Mouse (Mus musculus) urinary bladder, adult 18-20 months (tissue): ENCODE data around the gene Gng13.
A peak's percentile ranks its signal among the peaks of the same experiment; 100 is the strongest.

Experiments used
- DNase-seq, 2 experiments: peaks; one replicate each; pipeline ENCODE4 v3.0.0; 2022; ENCODE audit warnings: low spot score in 2 of 2, mixed read lengths in 2 of 2

Gene Gng13

DNA sequence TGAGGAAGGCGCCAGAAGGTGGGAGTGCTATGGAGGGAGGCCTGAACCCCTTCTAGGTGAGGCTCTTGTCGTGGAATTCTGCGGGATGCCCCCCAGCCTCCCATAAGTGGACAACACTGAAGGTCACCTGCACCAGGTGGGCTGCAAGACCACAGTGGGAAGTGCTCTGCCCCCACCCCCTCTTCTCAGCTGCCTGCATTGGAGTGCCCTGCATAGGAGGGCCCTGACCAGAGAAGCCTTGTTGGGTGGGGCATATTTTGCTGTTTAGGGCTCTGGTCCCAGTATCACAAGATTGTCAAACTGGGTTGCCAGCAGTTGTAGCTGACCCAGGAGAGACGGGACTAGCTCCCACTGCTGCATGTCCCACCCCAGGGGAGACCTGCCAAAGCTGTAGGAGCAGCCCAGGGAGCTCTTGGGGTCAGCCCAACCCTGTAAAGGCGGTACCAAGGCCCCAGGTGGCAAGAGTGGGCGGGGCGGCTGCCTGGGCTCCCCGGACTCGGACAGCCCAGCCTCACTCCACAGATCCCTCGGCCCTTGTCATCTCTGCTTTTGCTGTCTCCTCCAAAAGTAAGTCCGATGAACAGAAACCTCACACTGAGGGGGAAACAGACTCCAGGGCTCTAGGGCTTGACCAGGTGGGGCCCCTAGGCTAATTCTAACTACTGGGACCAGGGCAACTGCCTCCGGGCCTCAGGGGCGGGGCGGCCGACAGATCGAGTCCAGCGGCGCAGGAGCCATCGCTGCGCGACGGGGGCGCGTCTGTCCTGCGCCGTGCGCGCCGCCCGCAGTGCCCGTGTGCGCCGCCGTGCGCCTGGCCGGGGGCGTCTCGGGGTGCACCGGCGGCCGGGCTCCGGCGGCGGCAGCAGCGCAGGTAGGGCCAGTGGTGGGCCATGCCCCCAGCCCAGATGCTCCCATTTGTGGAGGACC, at the start of gene Gng13:
TSS of gene Gng13 (plus strand) at position 461 of the 927 bp plus-strand sequence.
- DNase-seq = no peak

DNA sequence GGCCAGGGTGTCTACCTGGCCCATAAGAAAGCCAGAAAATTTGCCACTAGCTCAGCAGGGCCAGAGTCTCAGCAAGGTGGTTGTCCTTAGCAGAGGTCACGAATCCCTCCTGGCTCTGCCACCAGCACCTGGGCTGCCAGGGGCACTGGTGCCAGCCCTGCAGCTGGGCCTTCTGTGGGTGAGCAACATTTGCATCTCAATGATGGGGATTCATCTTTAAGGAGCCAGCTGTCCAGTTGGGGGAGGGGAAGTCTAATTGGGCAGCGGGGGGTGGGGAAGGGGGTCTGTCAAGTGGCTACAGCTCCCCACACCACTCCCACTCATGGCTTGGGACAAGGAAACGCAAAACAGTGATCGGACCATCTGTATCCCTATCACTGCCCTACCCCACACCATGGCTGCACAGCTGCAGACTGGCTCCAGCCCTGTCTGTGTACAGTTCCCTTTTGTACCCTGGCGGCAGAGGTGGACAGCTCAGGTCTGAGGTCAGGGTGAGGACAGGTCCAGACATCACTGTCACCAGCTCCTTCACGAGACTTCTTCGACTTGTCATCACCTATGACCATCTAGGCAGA, 48.4 kb upstream of the Gng13 start:
- DNase-seq = no peak

DNA sequence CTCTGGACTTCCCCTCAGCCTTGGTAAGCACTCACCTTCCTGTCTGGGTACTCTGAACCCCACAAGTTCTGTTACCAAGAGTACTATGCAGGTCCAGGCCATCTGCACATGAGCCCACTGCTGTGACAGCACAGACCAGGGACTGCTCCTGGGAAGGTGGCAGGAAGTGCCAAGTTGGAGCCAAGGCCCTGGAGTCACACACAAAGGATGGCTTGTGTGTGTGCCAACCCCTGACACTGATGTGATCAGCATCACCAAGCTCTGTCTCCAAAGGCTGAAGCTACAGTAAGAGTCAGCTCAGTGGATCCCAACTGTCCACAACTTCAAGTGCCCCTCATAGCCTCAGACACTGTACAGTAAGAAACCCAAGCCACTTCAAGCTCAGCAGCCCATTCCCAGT, 44.0 kb upstream of the Gng13 start:
- no peak for DNase-seq

DNA sequence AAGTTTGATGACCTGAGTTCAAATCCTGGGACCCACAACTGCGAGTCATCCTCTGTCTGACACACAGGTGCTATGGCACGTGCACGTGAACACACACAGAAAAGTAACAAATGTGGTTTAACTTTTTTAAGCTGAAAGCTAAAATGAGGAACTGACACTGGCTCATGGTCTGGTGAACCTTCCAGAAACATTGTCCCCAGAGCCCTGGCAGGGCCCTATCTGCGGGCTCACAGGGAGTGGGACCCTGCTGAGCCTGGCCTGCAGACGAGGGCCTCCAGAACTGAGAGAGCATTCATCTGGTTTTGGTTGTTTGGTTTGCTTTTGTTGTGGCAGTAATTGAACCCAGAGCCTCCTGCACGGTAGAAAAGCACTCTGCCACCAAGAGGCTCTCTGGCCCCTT, 39.0 kb upstream of the Gng13 start:
- DNase-seq = no peak

DNA sequence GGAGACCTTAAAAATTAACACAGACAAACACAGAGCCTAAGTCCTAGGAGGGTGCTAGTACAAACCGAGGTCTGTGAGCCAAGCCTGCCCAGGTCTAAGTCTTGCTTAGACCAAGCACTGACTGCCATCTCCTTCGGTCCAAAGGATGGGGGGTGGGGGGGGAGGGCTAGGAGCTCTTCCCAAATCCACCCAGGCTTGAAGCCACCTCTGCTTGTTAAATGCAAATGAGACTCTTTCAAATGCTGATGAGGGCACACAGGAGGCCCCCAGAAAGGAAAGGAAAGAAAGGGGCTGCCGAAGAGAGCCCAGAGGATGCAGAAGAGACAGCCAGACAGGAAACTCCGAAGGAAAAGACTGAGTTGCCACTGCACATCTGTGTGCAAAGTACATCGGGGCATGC, 37.2 kb upstream of the Gng13 start:
- DNase-seq = no peak

DNA sequence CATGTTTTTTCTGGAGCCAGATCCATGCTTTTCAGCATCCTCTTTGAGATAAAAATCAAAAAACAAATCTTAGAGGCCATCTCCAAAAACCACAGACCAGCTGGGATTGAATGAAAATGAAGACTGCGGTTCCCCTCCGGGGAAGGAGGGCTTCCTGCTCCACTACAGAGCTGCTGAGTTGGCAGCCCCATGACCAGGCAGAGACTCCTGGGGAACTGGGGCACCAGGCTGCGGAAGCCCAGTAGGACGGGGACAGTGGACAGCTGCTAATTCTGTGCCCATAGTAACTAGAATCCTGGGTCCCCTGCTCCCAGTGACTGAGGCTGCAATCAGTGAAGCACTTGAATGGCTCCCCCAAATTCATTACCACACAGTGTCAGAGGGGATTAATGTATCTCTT, 35.3 kb upstream of the Gng13 start:
- no peak for DNase-seq

DNA sequence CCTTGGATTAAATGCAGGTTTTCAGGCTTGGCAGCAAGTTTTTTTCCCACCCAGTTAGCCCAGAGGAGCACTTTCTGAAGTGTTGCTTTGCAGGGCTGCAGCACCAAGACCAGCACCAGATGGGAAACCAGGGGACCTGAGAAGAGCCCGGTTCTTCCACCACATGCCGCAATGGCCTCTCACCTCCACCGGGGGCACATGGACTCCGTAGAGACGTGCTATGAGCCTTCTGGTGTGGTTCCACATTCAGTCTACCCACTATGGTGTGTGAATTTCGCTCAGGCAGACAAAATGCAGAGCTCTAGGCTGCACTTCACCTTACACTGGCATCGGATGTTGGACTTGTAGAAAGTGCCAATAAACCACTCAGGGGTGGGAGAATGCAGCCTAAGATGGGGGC, 30.6 kb upstream of the Gng13 start:
- DNase-seq = no peak

DNA sequence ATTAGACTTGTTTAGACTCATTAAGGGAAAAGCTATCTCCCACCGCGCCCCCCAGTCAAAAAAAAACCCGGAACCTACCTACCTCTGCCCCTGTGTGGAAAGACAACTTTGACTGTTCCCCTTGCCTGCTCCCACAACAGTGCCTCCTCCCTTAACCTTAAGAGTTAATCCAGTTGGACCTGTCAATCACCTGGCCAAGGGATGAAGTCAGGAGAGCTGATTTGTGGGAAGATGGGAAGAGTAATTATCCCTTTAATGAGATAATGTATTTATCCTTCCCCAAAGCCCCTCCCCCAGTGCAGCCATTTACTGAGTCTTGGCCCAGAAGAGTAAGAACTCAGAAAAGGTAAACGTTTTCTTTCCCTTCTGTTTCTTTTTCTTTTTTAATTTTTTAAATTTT, 28.0 kb upstream of the Gng13 start:
- DNase-seq = no peak

DNA sequence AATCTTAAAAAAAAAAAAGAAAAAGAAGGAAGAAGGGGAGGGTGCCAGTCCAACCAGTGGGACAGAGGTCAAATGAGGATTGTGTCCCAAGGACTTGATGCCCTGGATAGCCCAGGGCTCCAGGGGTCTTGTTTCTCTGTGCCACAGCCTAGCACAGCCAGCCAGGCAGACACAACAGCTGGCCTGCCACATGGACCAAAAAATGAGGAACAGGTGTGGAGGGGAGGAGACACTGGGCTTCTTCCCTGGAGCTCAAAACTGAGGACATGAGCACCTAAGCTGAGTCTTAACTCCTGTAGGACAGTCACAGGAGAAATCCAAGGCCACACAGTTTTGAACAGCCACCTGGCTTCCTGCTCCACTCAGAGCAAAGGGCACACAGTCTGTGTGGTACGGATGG, 20.7 kb upstream of the Gng13 start:
- no peak for DNase-seq

DNA sequence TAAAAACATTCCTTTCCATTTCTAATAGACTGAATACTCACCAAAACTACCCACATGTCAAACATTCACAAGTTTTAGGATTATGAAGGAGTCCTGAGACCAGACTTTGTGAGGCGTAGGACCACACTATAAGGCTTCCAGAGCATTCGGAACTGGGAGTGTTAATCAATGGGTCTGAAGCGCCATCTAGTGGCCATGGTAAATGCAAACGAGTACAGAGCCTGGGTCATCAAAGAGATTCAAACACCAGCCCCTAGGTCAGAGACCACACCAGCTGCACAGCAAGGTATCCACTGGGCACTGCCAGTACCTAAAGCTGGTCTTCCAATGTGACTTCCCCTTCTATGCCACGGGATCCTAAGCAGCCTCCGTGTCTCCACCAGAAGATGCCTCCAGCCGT, 18.5 kb upstream of the Gng13 start:
- peak; percentile 31 to 39 for DNase-seq

DNA sequence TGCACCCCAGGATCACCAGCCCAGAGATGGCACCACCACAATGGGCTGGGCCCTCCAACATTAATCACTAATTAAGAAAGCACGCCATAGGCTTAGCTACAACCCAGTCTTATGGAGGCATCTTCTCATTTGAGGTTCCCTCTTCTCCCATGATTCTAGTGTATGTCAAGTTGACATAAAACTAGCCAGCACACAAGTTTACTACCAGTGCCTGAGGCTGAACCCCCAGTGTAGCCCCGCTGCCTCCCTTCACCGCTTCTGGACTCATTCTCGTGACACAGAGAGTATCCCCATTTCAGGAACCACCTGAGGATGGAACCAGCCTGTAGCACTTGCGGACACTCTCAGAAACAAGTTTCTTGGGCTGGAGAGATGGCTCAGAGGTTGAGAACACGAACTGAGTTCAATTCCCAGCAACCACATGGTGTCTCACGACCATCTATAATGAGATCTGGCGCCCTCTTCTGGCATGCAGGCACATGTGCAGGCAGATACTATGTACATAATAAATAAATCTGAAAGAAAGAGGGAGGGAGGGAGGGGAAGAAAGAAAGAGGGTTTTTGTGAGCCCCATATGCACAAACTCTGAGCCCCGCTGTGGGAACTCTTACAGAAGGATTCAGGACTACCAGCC, 16.0 kb upstream of the Gng13 start:
- no peak for DNase-seq

DNA sequence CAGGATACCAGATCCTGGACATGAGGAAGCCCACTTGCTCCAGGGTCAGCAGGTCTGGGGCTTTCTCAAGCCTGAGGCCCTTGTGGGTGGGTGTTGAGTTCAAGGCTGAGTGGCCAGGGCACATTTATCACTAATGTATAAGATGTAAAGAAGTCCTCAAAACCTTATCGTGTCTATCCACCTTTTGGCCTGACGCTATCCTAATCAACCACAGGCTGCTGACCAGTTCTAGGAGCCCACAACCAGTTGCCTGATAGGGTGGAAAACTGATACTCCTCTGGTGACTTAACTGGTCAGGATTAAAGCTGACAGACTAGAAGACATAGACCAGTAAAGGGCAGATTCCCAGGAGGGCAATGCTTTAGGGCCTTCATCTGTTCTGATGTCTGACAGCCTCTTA, 7.0 kb upstream of the Gng13 start:
- DNase-seq = no peak

DNA sequence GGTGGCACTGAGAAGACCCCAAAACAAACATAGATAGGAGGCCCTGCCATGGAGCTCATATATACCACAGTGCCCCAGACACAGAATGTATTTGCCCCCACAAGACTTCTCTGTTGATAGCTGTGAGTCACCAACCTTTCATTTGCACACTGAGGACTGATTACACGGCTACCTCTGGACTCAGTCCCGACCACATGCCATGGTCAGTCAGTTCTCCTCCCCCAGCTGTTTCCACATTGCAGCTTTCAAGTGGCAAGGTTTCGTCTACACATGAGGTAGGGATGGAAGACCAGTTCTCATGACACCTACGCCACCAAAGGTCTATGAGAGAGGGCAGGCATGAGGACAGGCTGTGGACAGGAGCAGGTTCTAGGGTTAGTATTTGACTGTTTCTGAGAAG, 5.8 kb upstream of the Gng13 start:
- no peak for DNase-seq

DNA sequence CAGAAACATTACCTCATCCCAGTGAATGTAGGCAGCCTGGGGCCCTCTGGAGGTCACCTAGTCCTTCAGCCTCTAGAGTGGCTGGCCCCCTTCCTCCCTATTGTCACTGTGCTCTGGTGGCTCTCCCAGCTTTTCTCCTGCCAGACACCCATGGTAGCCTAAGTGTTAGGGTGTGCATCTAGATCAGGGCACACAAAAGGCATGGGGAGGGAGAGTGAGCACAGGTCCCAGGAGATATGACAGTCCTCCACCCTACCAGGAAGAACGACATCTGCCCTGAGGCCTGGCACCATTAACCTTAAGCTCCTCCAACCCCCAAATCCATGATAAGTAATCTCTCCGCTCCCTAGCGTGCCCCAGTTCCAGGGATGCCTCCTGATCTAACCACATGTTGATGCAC, 1.3 kb upstream of the Gng13 start:
- no peak for DNase-seq

DNA sequence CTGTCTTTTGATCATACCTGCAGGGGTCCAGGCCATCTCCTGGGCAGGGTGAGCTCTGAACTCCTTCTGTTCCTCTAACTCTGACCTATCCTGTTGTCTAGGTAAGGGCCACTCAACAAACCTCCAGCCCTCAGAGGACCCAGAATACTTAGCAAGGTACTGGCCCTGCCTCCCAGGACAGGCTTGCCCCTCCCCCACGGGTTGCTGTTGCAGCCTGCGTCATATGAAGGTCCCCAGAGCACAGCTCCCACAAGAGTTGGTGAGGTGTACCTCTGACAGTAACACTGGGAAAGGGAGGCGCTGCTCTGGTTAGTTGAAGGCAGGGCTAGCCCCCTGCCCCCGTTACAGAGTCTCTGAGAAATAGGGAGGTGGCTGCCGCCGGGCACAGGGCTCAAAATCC, 841 bp upstream of the Gng13 start:
- no peak for DNase-seq

DNA sequence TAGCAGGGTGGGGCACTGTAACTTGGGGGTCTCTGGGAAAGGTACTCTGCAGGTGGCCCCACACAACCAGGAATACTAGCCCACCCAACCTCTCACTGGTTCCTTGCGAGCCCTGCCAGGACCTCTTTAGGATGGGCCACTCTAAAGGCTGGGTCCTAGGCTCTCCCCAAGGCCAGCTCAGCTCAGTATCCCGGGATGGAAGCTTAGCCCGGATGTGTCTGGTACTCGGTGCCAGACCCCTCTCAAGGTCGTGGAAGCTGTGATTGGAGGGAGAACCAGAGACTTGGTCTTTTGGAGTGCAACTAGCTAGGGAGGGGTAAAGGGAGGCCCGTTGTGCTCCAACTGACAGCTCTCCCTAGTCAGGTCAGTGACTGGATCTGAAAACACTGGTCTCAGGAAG, 720 bp downstream of the Gng13 start:
- DNase-seq = no peak

DNA sequence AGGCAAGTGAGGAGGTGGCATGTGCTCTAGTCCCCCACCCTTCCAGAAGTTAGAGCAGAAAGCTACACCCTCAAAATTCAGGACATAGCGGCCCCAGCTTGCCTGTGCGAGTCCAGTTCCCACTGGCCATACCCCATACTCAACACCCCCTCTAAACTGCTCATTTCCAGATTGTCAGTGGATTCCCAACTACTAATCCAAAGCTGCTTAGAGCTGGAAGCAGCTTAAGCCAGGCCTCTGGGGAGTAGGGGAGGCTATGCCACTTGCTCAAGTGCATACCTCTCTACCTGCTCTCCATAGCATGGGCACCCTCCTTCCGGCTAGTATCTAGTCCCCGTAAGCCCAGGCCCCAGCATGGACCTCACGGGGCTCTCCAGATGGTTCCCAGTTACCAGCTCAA, 4.5 kb downstream of the Gng13 start:
- DNase-seq = no peak

DNA sequence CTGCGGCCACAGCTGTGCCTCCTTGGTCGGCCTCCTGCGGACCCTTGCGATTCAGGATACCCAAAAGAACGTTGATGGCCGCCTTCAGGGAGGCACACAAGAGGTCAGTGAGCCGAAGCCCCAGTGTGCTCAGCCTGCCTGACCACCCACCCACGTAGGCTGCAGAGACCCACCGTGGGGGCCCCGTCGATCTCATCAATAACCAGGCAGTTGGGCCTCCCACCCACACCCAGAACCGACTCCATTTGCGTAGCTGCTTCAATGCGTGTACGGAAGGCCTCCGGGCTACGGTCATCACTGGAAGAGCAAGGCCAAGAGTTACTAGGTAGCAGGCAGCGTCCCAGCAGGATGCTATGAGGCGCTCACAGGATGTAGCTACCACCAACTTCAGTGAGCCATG, 6.5 kb downstream of the Gng13 start:
- no peak for DNase-seq

DNA sequence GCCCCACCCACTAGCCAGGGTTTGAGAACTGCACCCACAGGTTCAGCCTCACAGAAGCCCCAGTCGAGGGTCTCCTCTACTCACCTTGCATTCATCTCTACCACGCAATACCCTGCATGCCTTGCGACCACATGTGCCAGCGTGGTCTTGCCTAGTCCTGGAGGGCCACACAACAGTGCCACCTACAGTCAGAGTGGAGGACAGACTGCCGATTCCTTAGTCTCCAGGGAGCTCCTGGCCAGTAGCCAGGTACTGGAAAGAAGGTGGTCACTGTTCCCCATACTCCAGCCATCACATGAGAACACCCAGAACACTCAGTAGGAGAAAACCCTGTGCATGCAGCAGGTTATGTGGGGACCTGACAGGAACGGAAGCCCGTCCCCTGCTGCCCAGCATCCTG, 6.9 kb downstream of the Gng13 start:
- DNase-seq = no peak

DNA sequence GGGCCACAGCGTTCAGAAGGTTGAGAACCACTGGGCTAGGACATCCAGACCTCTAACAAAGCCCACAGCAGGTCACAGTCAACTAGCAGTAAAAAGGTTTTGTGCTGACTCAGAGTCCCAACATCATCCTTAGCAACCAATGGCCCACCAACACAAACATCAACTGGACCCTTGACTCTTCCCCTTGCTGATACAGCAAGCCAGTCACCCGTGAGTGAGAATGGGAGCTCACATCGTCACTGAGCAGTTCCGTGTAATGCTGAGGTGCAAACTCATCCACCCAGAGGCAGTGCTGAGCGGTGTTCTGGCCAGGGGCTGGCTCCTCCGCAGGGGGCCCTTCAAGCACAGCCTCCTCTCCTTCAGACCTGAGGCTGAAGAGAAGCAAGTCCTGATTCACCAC, 8.3 kb downstream of the Gng13 start:
- DNase-seq = no peak

DNA sequence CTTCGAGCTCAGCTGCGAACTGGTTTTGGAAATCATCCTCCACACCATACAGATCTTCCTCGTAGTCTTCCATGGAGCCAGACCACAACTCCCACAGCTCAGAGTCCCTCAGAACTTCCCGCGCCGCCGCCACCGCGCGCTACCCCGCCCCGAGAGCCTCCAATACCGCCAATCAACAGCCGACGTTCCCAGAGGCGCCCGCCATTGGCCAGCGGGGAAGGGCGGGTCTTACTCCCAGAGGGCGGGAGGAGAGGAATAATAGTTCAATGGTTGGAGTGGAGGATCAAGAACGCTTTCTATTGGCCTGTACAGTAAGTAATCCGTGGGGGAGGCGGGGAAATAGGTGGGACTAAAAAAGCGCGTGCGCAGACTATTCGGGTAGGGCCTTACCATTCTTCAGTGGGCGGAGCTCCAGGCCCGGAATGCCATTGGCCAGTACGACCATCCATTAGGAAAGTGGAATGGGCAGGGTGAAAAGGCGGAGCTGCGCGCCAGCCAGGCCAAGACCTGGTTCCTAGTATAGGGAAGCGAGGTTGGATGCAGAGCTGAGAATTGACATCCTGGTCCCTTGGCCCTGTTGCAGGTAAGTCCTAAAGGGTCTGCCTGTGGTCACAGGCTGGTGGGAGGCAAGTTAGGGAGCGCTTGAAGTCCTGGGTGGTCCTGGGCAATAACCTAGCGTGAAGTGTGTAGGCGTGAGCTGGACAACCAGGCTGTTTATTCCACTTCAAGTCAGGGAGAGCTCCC, 10.5 kb downstream of the Gng13 start, which contains the start of the genes Chtf18 and Rpusd1:
TSS of gene Chtf18 (minus strand) at position 155 of the 744 bp plus-strand sequence.
TSS of gene Rpusd1 (plus strand) at position 406 of the 744 bp plus-strand sequence.
- DNase-seq = peak; percentile 98 to 99

DNA sequence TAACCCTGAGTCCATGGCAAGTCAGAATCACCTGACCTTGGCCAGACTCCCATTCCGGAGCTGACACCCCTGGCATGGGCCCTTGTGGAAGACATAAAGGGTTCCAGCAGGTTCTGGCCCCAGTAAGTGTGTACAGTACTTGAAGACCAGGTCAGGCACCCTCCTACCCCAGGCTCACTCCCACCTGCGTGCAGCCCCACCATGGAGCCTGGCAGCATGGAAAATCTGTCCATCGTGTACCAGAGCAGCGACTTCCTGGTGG, 11.0 kb downstream of the Gng13 start:
- no peak for DNase-seq
